Mouse (Mus musculus): ENCODE measurements around the gene Gabbr2.

Gene Gabbr2

GRCm38 (mm10) chr4:46717156-46717555 lies 274.5 kb downstream of the Gabbr2 start:
- no peak for DNase-seq (ENCODE audit: low read depth, low spot score)

- no peak for DNase-seq (ENCODE audit: low read depth, low spot score)
Measured at GRCm38 (mm10) chr4:46716361-46716760, 275.3 kb downstream of the Gabbr2 start.

DNA sequence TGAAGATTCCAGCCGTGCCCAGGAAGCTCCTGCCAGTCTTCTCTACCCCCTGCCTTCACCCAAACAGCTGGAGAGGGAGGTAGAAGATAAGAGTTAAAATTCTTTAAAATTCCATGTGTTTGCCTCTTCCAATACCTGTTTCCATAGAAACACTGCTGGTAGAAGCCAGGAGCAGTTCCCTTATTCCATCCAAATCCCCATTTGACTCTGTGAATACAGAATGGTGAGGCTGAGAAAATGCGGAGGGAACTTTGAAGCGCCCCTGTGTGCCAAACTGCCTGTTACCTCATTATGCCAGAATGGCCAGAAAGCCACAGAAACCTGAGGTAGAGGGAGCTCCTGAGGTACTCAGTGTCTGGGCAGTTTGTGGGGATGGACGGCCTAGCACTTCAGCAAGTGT lies 281.1 kb downstream of the Gabbr2 start:
- DNase-seq (ENCODE audit: low read depth, low spot score), result no peak

- DNase-seq (ENCODE audit: low read depth, low spot score), result no peak
Measured at GRCm38 (mm10) chr4:46710018-46710417, 281.7 kb downstream of the Gabbr2 start.

DNA sequence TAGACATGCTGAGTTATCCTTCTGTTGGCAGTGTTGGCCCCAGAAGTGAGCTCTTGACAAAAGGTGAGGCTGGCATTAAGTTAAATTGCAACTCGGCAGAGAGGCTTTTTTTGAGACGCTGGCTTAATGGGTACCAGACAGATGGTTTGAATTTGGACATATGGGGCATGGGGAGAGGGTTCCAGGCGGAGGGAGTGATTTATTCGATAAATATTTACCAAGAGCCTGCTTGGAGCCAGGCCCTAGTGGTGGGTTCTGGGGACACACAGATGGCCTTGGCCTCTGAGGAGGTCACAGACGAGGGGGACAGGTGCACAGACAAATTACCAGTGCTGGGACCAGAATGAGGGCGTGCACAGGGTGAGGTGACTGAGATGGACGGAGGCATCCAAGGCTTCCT lies 282.2 kb downstream of the Gabbr2 start:
- no peak for DNase-seq (ENCODE audit: low read depth, low spot score)

- no peak for DNase-seq (ENCODE audit: low read depth, low spot score)
Measured at GRCm38 (mm10) chr4:46705739-46706138, 285.9 kb downstream of the Gabbr2 start.

GRCm38 (mm10) chr4:46703146-46703545 lies 288.5 kb downstream of the Gabbr2 start:
- DNase-seq (ENCODE audit: low read depth, low spot score), result no peak

DNA sequence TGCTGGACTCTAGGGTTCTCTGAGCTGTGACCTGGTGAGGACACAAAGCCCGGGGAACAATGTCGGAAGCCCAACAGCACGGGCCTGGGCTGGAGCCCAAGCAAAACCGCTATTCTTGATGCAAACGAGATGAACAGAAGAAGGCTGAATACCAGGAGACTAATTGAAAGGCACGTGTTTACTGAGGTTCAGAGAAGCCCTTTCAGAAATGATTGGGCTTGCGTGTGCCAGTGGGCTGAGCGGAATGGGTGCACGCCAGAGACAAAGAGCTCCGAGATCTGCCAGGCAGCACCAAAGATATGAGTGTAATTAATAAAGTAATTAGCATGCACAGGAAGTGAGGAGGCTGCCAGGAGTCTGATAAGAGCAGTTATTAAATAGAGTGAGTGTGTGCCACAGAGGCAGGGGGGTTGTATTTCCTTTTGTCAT lies 291.4 kb downstream of the Gabbr2 start:
- DNase-seq (ENCODE audit: low read depth, low spot score), result no peak

DNA sequence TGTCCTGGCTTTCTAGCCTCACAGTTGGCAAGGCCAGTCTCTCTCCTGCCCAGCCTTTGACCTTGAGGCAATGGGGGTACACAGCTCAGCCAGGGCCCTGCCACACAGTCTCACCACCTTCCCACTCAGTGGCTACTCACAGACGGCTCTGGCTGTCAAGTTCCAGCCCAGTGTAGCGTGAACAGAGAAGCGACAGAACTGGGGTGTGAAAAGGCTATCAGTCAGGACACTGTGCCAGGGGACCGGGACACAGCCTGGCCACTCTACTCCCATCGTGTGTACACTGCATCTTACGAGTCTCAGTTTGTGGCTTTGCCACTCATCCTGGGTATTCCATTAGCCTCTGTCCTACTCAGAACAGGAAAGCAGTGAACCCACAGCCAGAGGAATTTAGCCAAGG lies 295.2 kb downstream of the Gabbr2 start:
- no peak for DNase-seq (ENCODE audit: low read depth, low spot score)

DNA sequence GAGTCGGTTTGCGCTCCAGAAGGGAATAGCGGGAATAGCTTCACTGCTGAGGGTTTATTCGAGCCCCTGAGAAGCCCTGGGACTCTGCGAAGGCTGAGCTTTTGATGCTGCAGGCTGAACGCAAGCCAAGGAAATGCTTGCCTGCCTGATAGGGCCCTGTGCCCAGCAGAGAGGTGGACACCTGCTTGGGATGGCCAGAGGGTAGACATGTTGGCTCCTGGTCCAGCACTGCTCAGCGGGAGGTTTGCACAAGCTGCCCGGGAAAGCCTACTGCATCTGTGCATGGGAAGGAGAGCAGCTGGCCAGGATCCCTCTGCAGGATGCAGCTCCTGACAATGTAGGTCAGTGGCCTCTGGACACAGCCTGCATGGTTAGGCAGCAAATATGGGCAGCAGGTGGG lies 301.1 kb downstream of the Gabbr2 start:
- no peak for DNase-seq (ENCODE audit: low read depth, low spot score)

DNA sequence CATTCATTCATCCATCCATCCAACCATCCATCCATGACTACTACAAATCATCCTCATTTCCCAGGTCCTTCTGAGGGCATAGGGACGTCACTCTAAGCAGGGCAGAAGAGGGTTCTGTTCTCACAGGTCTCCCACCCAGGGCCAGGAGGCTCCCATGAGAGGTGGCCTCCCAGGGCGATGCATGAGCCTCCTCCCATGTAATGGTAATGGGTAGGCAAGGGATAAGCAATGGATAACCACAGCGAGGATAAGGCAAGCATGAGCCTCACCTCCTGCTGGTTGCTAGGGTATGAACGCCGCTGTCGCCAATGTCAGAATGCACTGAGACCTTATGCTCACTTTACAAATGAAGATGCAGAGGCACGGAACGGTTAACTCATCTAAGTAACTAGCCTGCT lies 301.7 kb downstream of the Gabbr2 start:
- DNase-seq (ENCODE audit: low read depth, low spot score), result no peak

GRCm38 (mm10) chr4:46689397-46690022 lies 302.2 kb downstream of the Gabbr2 start:
- DNase-seq (ENCODE audit: low read depth, low spot score), result peak; percentile 76

GRCm38 (mm10) chr4:46688213-46688832 lies 303.4 kb downstream of the Gabbr2 start:
- no peak for DNase-seq (ENCODE audit: low read depth, low spot score)

GRCm38 (mm10) chr4:46684160-46684559 lies 307.5 kb downstream of the Gabbr2 start:
- no peak for DNase-seq (ENCODE audit: low read depth, low spot score)

- no peak for DNase-seq (ENCODE audit: low read depth, low spot score)
Measured at GRCm38 (mm10) chr4:46676646-46677045, 315.0 kb downstream of the Gabbr2 start.

DNA sequence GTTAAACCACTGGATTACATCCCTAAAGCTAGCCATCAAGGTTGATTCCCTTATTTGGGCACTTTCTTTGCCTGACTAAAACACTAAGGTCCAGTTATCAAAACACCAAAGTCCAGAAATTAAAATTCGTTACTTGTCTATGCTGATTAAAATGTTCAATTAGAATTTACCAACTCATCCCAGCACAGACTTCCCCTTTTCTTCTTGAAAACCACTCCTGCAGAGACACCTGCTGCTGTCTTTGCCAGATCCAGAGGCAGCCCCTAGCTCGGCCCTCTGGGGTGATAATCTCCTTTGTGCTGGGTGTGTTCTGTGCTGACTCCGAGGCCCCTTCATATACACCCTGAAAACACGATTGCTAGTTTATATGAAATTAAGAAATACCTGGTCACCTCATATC lies 315.7 kb downstream of the Gabbr2 start:
- no peak for DNase-seq (ENCODE audit: low read depth, low spot score)

DNA sequence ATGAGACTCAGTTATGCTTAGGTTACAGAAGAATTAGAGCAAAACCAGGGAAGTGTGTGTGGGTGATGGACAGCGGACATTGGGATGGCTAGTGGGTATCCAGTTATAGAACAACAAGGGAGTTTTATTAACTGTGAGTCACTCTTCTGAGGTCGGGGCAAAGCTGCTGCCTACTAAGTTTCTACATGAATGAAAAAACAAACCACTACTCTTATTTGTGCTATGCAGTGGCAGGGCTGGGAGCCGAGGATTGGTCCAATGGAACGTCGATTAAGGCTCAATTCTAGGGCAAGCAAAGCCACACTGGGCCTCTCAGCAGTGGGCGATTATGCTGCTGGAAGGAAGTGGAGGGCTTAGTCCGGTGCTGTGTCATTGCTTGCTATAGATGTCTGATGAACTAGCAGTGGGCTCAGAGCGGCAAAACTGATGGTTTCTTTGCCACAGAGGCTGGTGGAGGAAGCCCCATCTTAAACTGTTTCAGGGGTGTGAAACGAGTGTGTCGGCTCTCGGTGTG lies 316.3 kb downstream of the Gabbr2 start:
- no peak for DNase-seq (ENCODE audit: low read depth, low spot score)

DNA sequence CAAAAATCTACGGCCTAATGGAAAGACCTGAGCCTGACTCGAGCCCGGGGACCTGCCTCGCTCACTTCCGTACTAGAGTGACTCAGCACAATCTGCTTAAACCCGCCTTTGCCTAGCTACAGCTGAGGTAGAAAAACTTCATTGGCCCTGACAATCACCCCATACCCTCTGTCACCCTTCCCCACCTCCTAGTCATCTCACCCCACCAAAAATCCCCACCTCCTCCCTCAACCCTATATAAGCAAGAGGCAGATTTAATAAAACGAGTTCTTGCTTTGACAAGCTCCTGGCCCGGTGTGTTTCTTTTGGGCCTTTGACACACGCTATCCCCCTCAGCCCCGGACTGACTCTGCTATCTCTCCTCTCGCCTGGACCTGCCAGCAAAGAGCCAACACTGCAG lies 323.1 kb downstream of the Gabbr2 start:
- DNase-seq (ENCODE audit: low read depth, low spot score), result no peak

DNA sequence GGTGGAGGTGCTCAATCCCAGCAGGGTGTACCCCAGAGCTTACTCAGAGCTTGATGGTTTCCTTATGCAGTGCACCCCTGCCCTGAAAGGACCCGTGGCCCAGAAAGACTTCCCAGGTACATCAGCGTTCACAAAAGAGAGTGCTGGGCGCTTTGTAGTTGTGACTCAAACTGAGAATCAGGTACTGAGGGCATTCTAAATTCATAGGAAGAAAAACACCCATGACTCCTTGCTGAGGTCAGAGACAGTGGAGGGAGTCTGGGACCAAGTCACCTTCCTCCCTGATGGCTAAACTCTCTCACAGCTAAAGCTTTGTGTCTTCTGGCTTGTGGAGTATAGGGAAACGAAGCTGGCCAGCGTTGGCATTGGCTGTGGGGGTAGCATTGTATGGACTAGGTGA lies 325.3 kb downstream of the Gabbr2 start:
- DNase-seq (ENCODE audit: low read depth, low spot score), result no peak

- peak; percentile 46 for DNase-seq (ENCODE audit: low read depth, low spot score)
Measured at GRCm38 (mm10) chr4:46665371-46665774, 326.3 kb downstream of the Gabbr2 start.

- no peak for DNase-seq (ENCODE audit: low read depth, low spot score)
Measured at GRCm38 (mm10) chr4:46664123-46665009, 327.3 kb downstream of the Gabbr2 start.

DNA sequence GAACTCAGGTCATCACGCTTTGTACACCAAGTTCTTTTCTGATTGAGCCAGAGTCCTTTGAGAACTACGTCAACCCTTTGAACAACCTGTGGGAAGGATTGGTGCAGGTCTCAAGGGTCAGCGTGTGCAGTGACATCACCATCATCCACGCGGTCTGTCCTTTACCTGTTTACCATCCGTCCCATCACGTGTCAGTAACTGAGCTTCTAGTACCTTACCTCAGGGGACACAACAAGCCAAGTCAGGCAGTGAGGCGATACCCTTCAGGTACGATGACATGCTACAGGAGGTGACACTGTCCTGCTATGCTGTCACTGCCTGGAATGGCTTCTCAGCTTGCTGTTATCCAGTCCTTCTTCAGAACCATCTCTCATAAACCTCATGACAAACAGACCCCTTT lies 330.2 kb downstream of the Gabbr2 start:
- DNase-seq (ENCODE audit: low read depth, low spot score), result no peak

All from retina, postnatal 7 days (tissue).